ENCODE assay signal across 29 mouse cellular contexts in genomic region chr10:117591766-117592165, GRCm38 (mm10). TPM values are rescaled to one million over a fixed set of nuclear protein-coding genes. Genes with fewer than 3 reads are reported as not detected.
DNase-seq lines count a peak whose midpoint lies in the region; ATAC-seq and TF ChIP-seq lines count a peak whose summit lies in the region.
"Had no signal": no experiment of that assay in that cellular context is flagged by ENCODE, and none has a peak within 500 bp of the region (broad histone marks: within the 10 kb centered on the region; RNA-seq: fewer than 3 reads in every experiment).

No protein-coding gene starts in this region.

- 0 out of 2 replicates have a peak overlapping the region, but pooled peaks have one; percentile 9 for H3K4me2 ChIP-seq in embryonic facial prominence, embryonic 13.5 days
- 0 out of 2 replicates have a peak overlapping the region, but pooled peaks have one; percentile 11 for H3K4me2 ChIP-seq in lung, postnatal 0 days (replicated peaks; ENCODE audit: low read depth, low read length)
- 0 out of 2 replicates have a peak overlapping the region, but pooled peaks have one; percentile 21 for H3K4me2 ChIP-seq in limb, embryonic 14.5 days (replicated peaks; ENCODE audit: low read depth, low read length, severe bottlenecking)
- H3K4me2 ChIP-seq in forebrain, embryonic 11.5 days (ENCODE audit: low read depth, low read length, severe bottlenecking): no peak overlapping the region
- H3K4me2 ChIP-seq: embryonic facial prominence, embryonic 12.5 days; forebrain, embryonic 13.5 days; heart, embryonic 15.5 days; hindbrain, embryonic 15.5 days; liver, embryonic 12.5 days; midbrain, embryonic 15.5 days; neural tube, embryonic 12.5 days had no signal

- no peak overlapping the region for H3K9ac ChIP-seq in embryonic facial prominence, embryonic 13.5 days
- H3K9ac ChIP-seq in lung, postnatal 0 days (replicated peaks; ENCODE audit: low read depth): no peak overlapping the region
- H3K9ac ChIP-seq in limb, embryonic 14.5 days (ENCODE audit: low read depth, low read length, severe bottlenecking): no peak overlapping the region
- no peak overlapping the region for H3K9ac ChIP-seq in forebrain, embryonic 11.5 days (ENCODE audit: low read length)
- H3K9ac ChIP-seq: embryonic facial prominence, embryonic 12.5 days; forebrain, embryonic 13.5 days; heart, embryonic 15.5 days; hindbrain, embryonic 15.5 days; liver, embryonic 12.5 days; midbrain, embryonic 15.5 days; neural tube, embryonic 12.5 days had no signal

- H3K36me3 ChIP-seq in embryonic facial prominence, embryonic 13.5 days: no peaks in the 10 kb centered on the region
- H3K36me3 ChIP-seq in embryonic facial prominence, embryonic 10.5 days (replicated peaks): no peaks in the 10 kb centered on the region
- no peaks in the 10 kb centered on the region for H3K36me3 ChIP-seq in lung, postnatal 0 days (ENCODE audit: insufficient read depth, low read length)
- H3K36me3 ChIP-seq in limb, embryonic 14.5 days (ENCODE audit: control insufficient read depth, insufficient read depth, low read length): no peaks in the 10 kb centered on the region
- H3K36me3 ChIP-seq in forebrain, embryonic 11.5 days (ENCODE audit: control insufficient read depth, insufficient read depth, low read length): no peaks in the 10 kb centered on the region
- H3K36me3 ChIP-seq: embryonic facial prominence, embryonic 12.5 days; G1E; heart, embryonic 15.5 days; hindbrain, embryonic 15.5 days; liver, embryonic 12.5 days; midbrain, embryonic 15.5 days; neural tube, embryonic 12.5 days had no signal

- no peak for TF ChIP-seq CTCF in lung, postnatal 0 days (IDR thresholded peaks at IDR 0.05)

- no peak for TF ChIP-seq POLR2A in limb, embryonic 14.5 days (IDR thresholded peaks at IDR 0.05; ENCODE audit: borderline replicate concordance, extremely low read depth, insufficient read depth, insufficient read length)

- ATAC-seq in embryonic facial prominence, embryonic 13.5 days (ENCODE audit: insufficient number of reproducible peaks, insufficient read depth, low FRiP score, low TSS enrichment, low read depth): no peak
- ATAC-seq in lung, postnatal 0 days: no peak
- no peak for ATAC-seq in limb, embryonic 14.5 days (ENCODE audit: low FRiP score, low read depth)
- no peak for ATAC-seq in forebrain, embryonic 11.5 days (replicated peaks; ENCODE audit: low FRiP score)
- ATAC-seq: forebrain, embryonic 13.5 days; liver, embryonic 12.5 days; midbrain, embryonic 15.5 days; Patski had no signal

- no peak overlapping the region for H3K4me3 ChIP-seq in embryonic facial prominence, embryonic 13.5 days
- H3K4me3 ChIP-seq in embryonic facial prominence, embryonic 10.5 days: no peak overlapping the region
- H3K4me3 ChIP-seq in lung, postnatal 0 days (ENCODE audit: low read depth, low read length): no peak overlapping the region
- H3K4me3 ChIP-seq in limb, embryonic 14.5 days (replicated peaks; ENCODE audit: low read length): no peak overlapping the region
- no peak overlapping the region for H3K4me3 ChIP-seq in forebrain, embryonic 11.5 days (ENCODE audit: low read depth, low read length)
- H3K4me3 ChIP-seq: embryonic facial prominence, embryonic 12.5 days; erythroblast, embryonic 14.5 days; forebrain, embryonic 13.5 days; heart, embryonic 15.5 days; hindbrain, embryonic 15.5 days; liver, embryonic 12.5 days; midbrain, embryonic 15.5 days; neural tube, embryonic 12.5 days had no signal

- no peaks in the 10 kb centered on the region for H3K9me3 ChIP-seq in embryonic facial prominence, embryonic 13.5 days
- no peaks in the 10 kb centered on the region for H3K9me3 ChIP-seq in embryonic facial prominence, embryonic 10.5 days
- no peaks in the 10 kb centered on the region for H3K9me3 ChIP-seq in lung, postnatal 0 days (ENCODE audit: low read length)
- no peaks in the 10 kb centered on the region for H3K9me3 ChIP-seq in limb, embryonic 14.5 days (ENCODE audit: control insufficient read depth, low read length)
- H3K9me3 ChIP-seq in forebrain, embryonic 11.5 days (ENCODE audit: control insufficient read depth, low read length): no peaks in the 10 kb centered on the region
- H3K9me3 ChIP-seq: embryonic facial prominence, embryonic 12.5 days; forebrain, embryonic 13.5 days; G1E; heart, embryonic 15.5 days; hindbrain, embryonic 15.5 days; liver, embryonic 12.5 days; midbrain, embryonic 15.5 days; neural tube, embryonic 12.5 days had no signal

- no peak for TF ChIP-seq EP300 in lung, postnatal 0 days (IDR thresholded peaks at IDR 0.05)

- H3K27ac ChIP-seq in embryonic facial prominence, embryonic 13.5 days: no peak overlapping the region
- H3K27ac ChIP-seq in embryonic facial prominence, embryonic 10.5 days (replicated peaks): no peak overlapping the region
- no peak overlapping the region for H3K27ac ChIP-seq in lung, postnatal 0 days (ENCODE audit: low read length)
- H3K27ac ChIP-seq in limb, embryonic 14.5 days (replicated peaks; ENCODE audit: low read depth, low read length): no peak overlapping the region
- no peak overlapping the region for H3K27ac ChIP-seq in forebrain, embryonic 11.5 days (ENCODE audit: low read depth, low read length)
- H3K27ac ChIP-seq: embryonic facial prominence, embryonic 12.5 days; forebrain, embryonic 13.5 days; heart, embryonic 15.5 days; hindbrain, embryonic 15.5 days; liver, embryonic 12.5 days; midbrain, embryonic 15.5 days; neural tube, embryonic 12.5 days; stomach, postnatal 0 days had no signal

- DNase-seq in embryonic facial prominence, embryonic 10.5 days (ENCODE audit: low spot score): no peak
- peak; percentile 9 for DNase-seq in lung, postnatal 0 days (ENCODE audit: low spot score)
- no peak for DNase-seq in lung, postnatal 4 days
- peak; percentile 93 for DNase-seq in adipocyte (ENCODE audit: low spot score)
- no peak for DNase-seq in limb, embryonic 14.5 days (ENCODE audit: low spot score)
- no peak for DNase-seq in frontal cortex, postnatal 10 days (ENCODE audit: low spot score in 2 of 2)
- no peak for DNase-seq in forebrain, embryonic 11.5 days (ENCODE audit: low spot score)
- DNase-seq: adrenal gland, adult 2 months; cerebellum, adult 11 months; cerebellum, adult 9-11 months; heart, postnatal 36 days; kidney, adult 8-10 months; kidney, postnatal 36 days; layer of hippocampus, adult 9-11 months; lung, adult 2 months; right cerebral cortex, postnatal 14 days had no signal

- H3K4me1 ChIP-seq in embryonic facial prominence, embryonic 13.5 days: peaks cover 8% of the 10 kb centered on the region
- peaks cover 16% of the 10 kb centered on the region for H3K4me1 ChIP-seq in embryonic facial prominence, embryonic 10.5 days
- no peaks in the 10 kb centered on the region for H3K4me1 ChIP-seq in lung, postnatal 0 days (ENCODE audit: insufficient read depth, low read depth, low read length)
- peaks cover 6% of the 10 kb centered on the region for H3K4me1 ChIP-seq in limb, embryonic 14.5 days (ENCODE audit: control insufficient read depth, insufficient read depth, low read length)
- H3K4me1 ChIP-seq in forebrain, embryonic 11.5 days (replicated peaks; ENCODE audit: control insufficient read depth, insufficient read depth, low read length): no peaks in the 10 kb centered on the region
- H3K4me1 ChIP-seq: embryonic facial prominence, embryonic 12.5 days; forebrain, embryonic 13.5 days; hindbrain, embryonic 15.5 days; liver, embryonic 12.5 days; midbrain, embryonic 15.5 days; neural tube, embryonic 12.5 days had no signal

- WGBS in embryonic facial prominence, embryonic 13.5 days: 28% methylated on average over 9 of the region's 9 CpGs
- WGBS in embryonic facial prominence, embryonic 10.5 days: 57% methylated on average over 9 of the region's 9 CpGs
- WGBS in lung, postnatal 0 days: 25% methylated on average over 9 of the region's 9 CpGs
- 16% methylated on average over 9 of the region's 9 CpGs for WGBS in limb, embryonic 14.5 days
- WGBS in forebrain, embryonic 11.5 days: 78% methylated on average over 9 of the region's 9 CpGs

- H3K27me3 ChIP-seq in embryonic facial prominence, embryonic 13.5 days: no peaks in the 10 kb centered on the region; the same call in 1 of the 2 replicates
- H3K27me3 ChIP-seq in embryonic facial prominence, embryonic 10.5 days (replicated peaks; ENCODE audit: low read depth, poor library complexity, severe bottlenecking): 0 out of 2 replicates have a peak, but pooled peaks cover 3% of the 10 kb centered on the region
- no peaks in the 10 kb centered on the region for H3K27me3 ChIP-seq in lung, postnatal 0 days (replicated peaks; ENCODE audit: insufficient read depth, low read length)
- H3K27me3 ChIP-seq in limb, embryonic 14.5 days (ENCODE audit: control insufficient read depth, insufficient read depth, low read length): no peaks in the 10 kb centered on the region
- no peaks in the 10 kb centered on the region for H3K27me3 ChIP-seq in forebrain, embryonic 11.5 days (ENCODE audit: control insufficient read depth, insufficient read depth, low read length)
- H3K27me3 ChIP-seq: CH12.LX; forebrain, embryonic 13.5 days; heart, embryonic 15.5 days; hindbrain, embryonic 15.5 days; liver, embryonic 12.5 days; midbrain, embryonic 15.5 days; neural tube, embryonic 12.5 days had no signal

RNA-seq across cellular contexts. Expression of gene Cpm, which starts 37.5 kb away (rescaled TPM):
- polyA plus RNA-seq in embryonic facial prominence, embryonic 13.5 days (2015; fragmentation: Nextera tagmentation; extraction: Ambion mirVana): 25.6 and 34.0 TPM in 2 replicates
- polyA plus RNA-seq in embryonic facial prominence, embryonic 10.5 days (2016; fragmentation: Nextera tagmentation; extraction: Ambion mirVana): 8.3 and 11.6 TPM in 2 replicates
- 215 and 250 TPM in 2 replicates for polyA plus RNA-seq in lung, postnatal 0 days (2015; fragmentation: Nextera tagmentation; extraction: Ambion mirVana)
- polyA plus RNA-seq in limb, embryonic 14.5 days (2012; rRNA removed): 24.4 and 28.2 TPM in 2 replicates
- polyA plus RNA-seq in limb, embryonic 14.5 days (2014; fragmentation: Nextera tagmentation; extraction: Ambion mirVana): 41.6 and 44.5 TPM in 2 replicates
- 4.1 and 5.0 TPM in 2 replicates for polyA plus RNA-seq in forebrain, embryonic 11.5 days (2014; fragmentation: Nextera tagmentation; extraction: Ambion mirVana)
- polyA plus RNA-seq: erythroblast, embryonic 14.5 days; G1E had no signal

Comparison
In these comparisons a context has a peak if more than half of its experiments do, and no peak if none do; other contexts are left out.
1. DNase-seq: peak in lung, postnatal 0 days (single experiment) and adipocyte (single experiment); none in embryonic facial prominence, embryonic 10.5 days (single experiment), lung, postnatal 4 days (0 of 2), limb, embryonic 14.5 days (single experiment), frontal cortex, postnatal 10 days (0 of 2) and forebrain, embryonic 11.5 days (single experiment).